Mouse (Mus musculus): ENCODE measurements around the gene Arid2.

- no peak for TF ChIP-seq POLR2A (IDR thresholded peaks at IDR 0.05; ENCODE audit: insufficient read length, low read depth)
- no peak for TF ChIP-seq TCF12 (IDR thresholded peaks at IDR 0.05; ENCODE audit: insufficient read depth, poor library complexity, severe bottlenecking)
- TF ChIP-seq MAX (IDR thresholded peaks at IDR 0.05; ENCODE audit: low read depth): no peak
- TF ChIP-seq POLR2AphosphoS2 (IDR thresholded peaks at IDR 0.05; ENCODE audit: insufficient read length, low read depth): no peak
- no peak for TF ChIP-seq SRF (IDR thresholded peaks at IDR 0.05; ENCODE audit: control insufficient read depth, insufficient read length, low read depth)
- TF ChIP-seq MYOD1 (IDR thresholded peaks at IDR 0.05; ENCODE audit: control insufficient read depth in 1 of 3, insufficient read length in 2 of 3, low read depth in 2 of 3): no peak
- no peak for TF ChIP-seq CEBPB (IDR thresholded peaks at IDR 0.05; ENCODE audit: insufficient read depth, poor library complexity, severe bottlenecking)
- TF ChIP-seq E2F4 (IDR thresholded peaks at IDR 0.05; ENCODE audit: insufficient read depth): no peak
- no peak for TF ChIP-seq MYOG (IDR thresholded peaks at IDR 0.05; ENCODE audit: control insufficient read depth in 1 of 3, insufficient read depth in 1 of 3, insufficient read length in 2 of 3, low read depth in 2 of 3)
- TF ChIP-seq USF1 (IDR thresholded peaks at IDR 0.05; ENCODE audit: low read depth): no peak
- TF ChIP-seq REST (IDR thresholded peaks at IDR 0.05; ENCODE audit: insufficient read depth, insufficient read length): no peak
- TF ChIP-seq TCF3 (IDR thresholded peaks at IDR 0.05; ENCODE audit: insufficient read length, low read depth): no peak
These were observed 2.7 kb downstream of the Arid2 start for GRCm38 (mm10) chr15:96290001-96290400.

Measured in myocyte (in vitro differentiated cells).